Mouse (Mus musculus) C2C12 (cell line): Measurements from ENCODE around the gene Irf2. TPM values are rescaled to one million over a fixed set of nuclear protein-coding genes. Genes with fewer than 3 reads are reported as not detected.

ENCODE experiments used
- H3K27me3 ChIP-seq: one replicate; pipeline ENCODE4 v1.6.1; 2011; ENCODE audit not compliant: control insufficient read depth, insufficient read depth, insufficient read length
- H3K36me3 ChIP-seq: one replicate; pipeline ENCODE4 v1.6.1; 2011; ENCODE audit not compliant: control insufficient read depth, insufficient read depth
- H3K4me3 ChIP-seq: one replicate; pipeline ENCODE4 v1.5.1; 2011; ENCODE audit warnings: mild to moderate bottlenecking, control low read depth; ENCODE audit not compliant: poor library complexity, insufficient read depth, severe bottlenecking
- H3K79me2 ChIP-seq: one replicate; pipeline ENCODE4 v1.6.1; 2011; ENCODE audit not compliant: control insufficient read depth, insufficient read depth
- H3K79me3 ChIP-seq: one replicate; pipeline ENCODE4 v1.6.1; 2011; ENCODE audit warnings: low read depth, control low read depth
- H3ac ChIP-seq: one replicate; pipeline ENCODE3; 2011; ENCODE audit warnings: low read depth; ENCODE audit not compliant: control insufficient read depth, insufficient read length
- CEBPB ChIP-seq: IDR thresholded peaks from one replicate; pipeline ENCODE4 v1.6.1; 2011; ENCODE audit warnings: low read depth, mild to moderate bottlenecking, control low read depth, moderate library complexity
- CTCF ChIP-seq: IDR thresholded peaks from one replicate; pipeline ENCODE4 v1.5.1; 2011; ENCODE audit not compliant: control insufficient read depth, insufficient read depth, insufficient read length
- FOSL1 ChIP-seq: IDR thresholded peaks from one replicate; pipeline ENCODE4 v1.8.0; 2011; ENCODE audit warnings: mild to moderate bottlenecking, low read length; ENCODE audit not compliant: poor library complexity, insufficient read depth, severe bottlenecking
- MAX ChIP-seq: IDR thresholded peaks from one replicate; pipeline ENCODE4 v1.6.1; 2011; ENCODE audit warnings: mild to moderate bottlenecking, control low read depth
- MYOD1 ChIP-seq: IDR thresholded peaks from one replicate; pipeline ENCODE4 v1.6.1; 2011; ENCODE audit warnings: low read depth; ENCODE audit not compliant: control insufficient read depth, insufficient read length
- MYOG ChIP-seq: IDR thresholded peaks from one replicate; pipeline ENCODE4 v1.6.1; 2011; ENCODE audit not compliant: control insufficient read depth, insufficient read length; ENCODE audit errors: extremely low read depth
- USF1 ChIP-seq: IDR thresholded peaks from one replicate; pipeline ENCODE4 v1.6.1; 2011; ENCODE audit warnings: low read depth, mild to moderate bottlenecking, control low read depth, moderate library complexity
- polyA plus RNA-seq: library from polyadenylated mRNA; unstranded; fragments of >200 nt; fragmentation: generic; extraction: Trizol; gene quantifications from one replicate; pipeline ENCODE4 v1.2.1, GENCODE M21; 2012; ENCODE audit warnings: missing spikeins

Irf2 gene
- polyA plus RNA-seq, 1 experiment, result 7.6 TPM

DNA sequence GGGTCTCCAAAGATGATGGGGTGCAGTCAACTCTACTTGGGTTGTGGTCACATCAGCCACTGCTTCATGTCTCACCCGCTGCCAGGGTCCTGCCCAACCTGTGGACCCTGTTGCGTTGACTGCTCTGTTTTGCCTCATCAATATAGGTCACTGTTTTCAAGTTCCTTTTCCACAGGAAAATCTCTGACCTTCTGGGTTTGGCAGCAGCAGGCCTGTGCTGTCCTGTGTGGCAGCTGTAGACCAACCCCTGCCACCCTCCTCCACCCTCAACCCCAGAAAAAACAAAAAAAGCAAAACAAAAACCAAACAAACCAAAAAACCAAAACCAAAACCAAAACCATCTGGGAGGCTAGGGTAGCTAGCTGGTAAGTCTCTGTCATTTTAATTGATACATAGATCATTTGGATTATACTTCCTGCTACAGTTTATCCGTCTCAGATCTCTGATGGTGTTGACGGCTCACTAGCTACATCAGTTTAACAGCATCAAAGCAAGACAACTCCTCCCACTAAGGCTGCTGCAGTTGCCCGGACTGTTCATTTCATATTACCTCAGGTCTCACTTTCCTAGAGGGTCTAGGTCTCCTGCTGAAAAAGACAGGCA is 16.3 kb downstream of the Irf2 start:
- H3ac ChIP-seq, result no peak overlapping the region
- peaks cover 98% of the 10 kb centered on the region for H3K79me2 ChIP-seq
- no peak overlapping the region for H3K4me3 ChIP-seq
- peaks cover 68% of the 10 kb centered on the region for H3K79me3 ChIP-seq
- H3K36me3 ChIP-seq, result peaks cover 9% of the 10 kb centered on the region
- no peaks in the 10 kb centered on the region for H3K27me3 ChIP-seq
- TF ChIP-seq USF1 (no peak), MAX (no peak), CEBPB (no peak), MYOD1 (no peak), CTCF (no peak), FOSL1 (no peak), MYOG (no peak)

DNA sequence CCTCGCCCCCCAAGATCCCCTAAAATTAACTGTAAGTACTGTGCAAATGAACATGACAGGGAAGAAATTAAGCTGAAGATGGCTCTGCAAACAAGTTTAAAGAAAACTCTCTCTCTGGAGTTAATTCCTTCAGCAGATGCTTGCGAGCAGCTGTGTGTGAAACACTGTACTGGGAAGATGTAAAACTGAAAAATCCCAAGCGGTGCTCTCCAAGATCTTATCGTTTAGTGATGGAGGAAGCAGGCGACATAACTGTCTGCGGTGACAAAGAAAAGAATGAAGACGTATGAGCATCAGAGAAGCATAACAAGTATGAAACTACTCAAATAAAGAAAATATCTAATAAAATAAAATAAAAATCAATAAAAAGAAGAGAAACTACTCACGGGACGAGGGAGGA is 18.1 kb downstream of the Irf2 start:
- H3K79me3 ChIP-seq, result peaks cover 68% of the 10 kb centered on the region
- H3K4me3 ChIP-seq, result no peak overlapping the region
- no peak for TF ChIP-seq MYOD1
- TF ChIP-seq USF1, result no peak
- TF ChIP-seq MYOG, result no peak
- TF ChIP-seq FOSL1, result no peak
- no peak for TF ChIP-seq CTCF
- TF ChIP-seq CEBPB, result no peak
- TF ChIP-seq MAX, result no peak
- no peaks in the 10 kb centered on the region for H3K27me3 ChIP-seq
- no peak overlapping the region for H3ac ChIP-seq
- H3K36me3 ChIP-seq, result peaks cover 9% of the 10 kb centered on the region
- peaks cover 98% of the 10 kb centered on the region for H3K79me2 ChIP-seq

DNA sequence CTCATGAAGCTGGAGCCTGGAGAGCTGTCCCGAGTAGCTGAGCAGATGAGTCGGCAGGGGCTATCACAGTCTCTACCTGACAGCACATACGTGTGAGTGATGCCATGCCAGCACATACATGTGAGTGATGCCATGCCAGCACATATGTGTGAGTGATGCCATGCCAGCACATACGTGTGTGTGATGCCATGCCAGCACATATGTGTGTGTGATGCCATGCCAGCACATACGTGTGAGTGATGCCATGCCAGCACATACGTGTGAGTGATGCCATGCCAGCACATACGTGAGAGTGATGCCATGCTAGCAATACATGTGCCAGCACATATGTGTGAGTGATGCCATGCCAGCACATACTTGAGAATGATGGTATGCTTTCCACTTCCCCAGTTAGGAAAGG is 18.6 kb downstream of the Irf2 start:
- TF ChIP-seq MYOD1, result no peak
- TF ChIP-seq USF1, result no peak
- TF ChIP-seq CEBPB, result no peak
- TF ChIP-seq CTCF, result no peak
- TF ChIP-seq MAX, result no peak
- no peak for TF ChIP-seq MYOG
- no peak for TF ChIP-seq FOSL1
- H3K27me3 ChIP-seq, result no peaks in the 10 kb centered on the region
- peaks cover 98% of the 10 kb centered on the region for H3K79me2 ChIP-seq
- H3K79me3 ChIP-seq, result peaks cover 69% of the 10 kb centered on the region
- no peak overlapping the region for H3K4me3 ChIP-seq
- H3K36me3 ChIP-seq, result peaks cover 9% of the 10 kb centered on the region
- no peak overlapping the region for H3ac ChIP-seq

DNA sequence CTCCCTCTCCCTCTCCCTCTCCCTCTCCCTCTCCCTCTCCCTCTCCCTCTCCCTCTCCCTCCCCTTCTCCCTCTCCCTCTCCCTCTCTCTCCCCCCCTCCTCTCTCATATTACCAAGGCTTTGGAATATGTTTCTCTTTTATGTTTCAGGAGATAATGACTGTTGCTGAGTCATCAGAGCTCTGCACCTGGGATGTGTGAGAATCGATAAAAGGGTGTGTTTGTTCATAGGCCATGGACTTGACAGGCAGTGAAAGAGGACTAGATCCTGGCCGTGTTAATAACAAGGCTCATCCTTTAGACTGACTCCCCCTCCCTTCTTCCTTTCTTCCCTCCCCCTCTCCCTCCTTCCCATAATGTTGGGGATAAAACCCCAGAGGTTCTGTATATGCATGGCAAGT is 19.1 kb downstream of the Irf2 start:
- Histone ChIP-seq H3K36me3 (peaks cover 9% of the 10 kb centered on the region), H3K27me3 (no peaks in the 10 kb centered on the region), H3ac (no peak overlapping the region), H3K4me3 (no peak overlapping the region), H3K79me2 (peaks cover 97% of the 10 kb centered on the region), H3K79me3 (peaks cover 71% of the 10 kb centered on the region)
- no peak for TF ChIP-seq MYOG
- no peak for TF ChIP-seq FOSL1
- no peak for TF ChIP-seq MYOD1
- no peak for TF ChIP-seq MAX

DNA sequence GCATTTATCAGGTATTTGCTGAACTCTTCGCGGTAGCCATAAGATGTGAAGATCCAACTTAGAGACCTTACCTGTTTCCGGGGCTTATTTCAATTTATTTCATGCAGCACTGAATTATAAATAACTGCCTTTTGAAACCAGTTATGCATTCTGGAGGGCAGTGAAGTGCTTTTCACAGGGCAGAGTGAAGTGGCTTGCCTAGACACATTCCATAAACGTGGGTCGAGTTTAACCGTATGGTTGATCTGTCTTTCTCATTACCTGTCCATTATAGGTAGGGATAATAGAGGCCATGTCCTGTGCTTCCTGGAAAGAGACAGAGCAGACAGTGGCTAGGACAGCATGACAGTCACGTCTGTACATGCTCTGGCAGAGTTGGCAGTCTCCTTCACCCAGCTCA is 20.0 kb downstream of the Irf2 start:
- Histone ChIP-seq H3ac (no peak overlapping the region), H3K79me3 (peaks cover 73% of the 10 kb centered on the region), H3K27me3 (no peaks in the 10 kb centered on the region), H3K36me3 (peaks cover 9% of the 10 kb centered on the region), H3K4me3 (no peak overlapping the region), H3K79me2 (peaks cover 95% of the 10 kb centered on the region)
- TF ChIP-seq MAX (no peak), CTCF (no peak)

DNA sequence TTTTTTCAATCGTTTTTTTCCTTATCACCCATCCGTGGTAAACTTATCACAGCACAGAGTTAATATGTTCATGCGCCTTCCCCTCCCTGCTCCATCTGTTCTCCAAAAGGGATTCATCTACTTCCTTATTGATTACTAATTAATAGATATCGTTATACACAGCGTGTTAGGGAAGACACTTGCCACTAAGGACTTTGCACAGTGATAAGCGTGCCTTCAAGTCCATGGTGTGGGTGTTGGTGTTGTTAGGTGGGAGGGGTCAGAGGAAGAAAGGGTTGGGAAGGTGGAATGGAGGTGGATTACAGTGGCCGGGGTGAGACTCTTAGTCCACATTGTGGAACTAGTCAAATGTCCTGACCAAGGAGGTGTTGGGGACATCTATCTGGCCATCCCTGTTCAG is 21.2 kb downstream of the Irf2 start:
- Histone ChIP-seq H3K4me3 (no peak overlapping the region), H3K27me3 (no peaks in the 10 kb centered on the region), H3K36me3 (peaks cover 9% of the 10 kb centered on the region), H3ac (no peak overlapping the region), H3K79me3 (peaks cover 80% of the 10 kb centered on the region), H3K79me2 (peaks cover 96% of the 10 kb centered on the region)
- no peak for TF ChIP-seq CEBPB
- no peak for TF ChIP-seq MAX
- TF ChIP-seq MYOG, result no peak
- TF ChIP-seq CTCF, result no peak
- no peak for TF ChIP-seq USF1
- TF ChIP-seq MYOD1, result no peak
- no peak for TF ChIP-seq FOSL1
